Mouse (Mus musculus): ENCODE results near the gene Socs1. TPM values are rescaled to one million over a fixed set of nuclear protein-coding genes. Genes with fewer than 3 reads are reported as not detected.
A peak's percentile ranks its signal among the peaks of the same experiment; 100 is the strongest.

Socs1 gene
- 1.9 and 2.8 TPM in 2 replicates for polyA plus RNA-seq (2011; ENCODE audit: insufficient read depth, insufficient read length, low read depth, missing spikeins)

- peak; percentile 35 for TF ChIP-seq POLR2A (IDR thresholded peaks at IDR 0.05; ENCODE audit: insufficient read depth, low read length)
- no peak for TF ChIP-seq EP300 (IDR thresholded peaks at IDR 0.05; ENCODE audit: insufficient read depth, low read depth, low read length)
- Histone ChIP-seq H3K9me3 (replicated peaks; ENCODE audit: control insufficient read depth, insufficient read depth, low read length, poor library complexity, severe bottlenecking) (no peaks in the 10 kb centered on the region), H3K27me3 (ENCODE audit: control insufficient read depth, insufficient read depth, low read length, poor library complexity, severe bottlenecking) (no peaks in the 10 kb centered on the region; the same call in 1 of the 2 replicates)
Observed at GRCm38 (mm10) chr16:10785371-10786231, at the start of gene Socs1. Gene Socs1 (minus strand): TSS chr16:10785536.

GRCm38 (mm10) chr16:10834542-10834910 is 49.2 kb upstream of the Socs1 start:
- H3K27ac ChIP-seq (ENCODE audit: insufficient read depth, low read length), result no peak overlapping the region
- H3K9ac ChIP-seq (ENCODE audit: low read depth, poor library complexity, severe bottlenecking), result peak overlapping the region; percentile 48
- H3K9me3 ChIP-seq (replicated peaks; ENCODE audit: control insufficient read depth, insufficient read depth, low read length, poor library complexity, severe bottlenecking), result no peaks in the 10 kb centered on the region

More at GRCm38 (mm10) chr16:10785371-10786231, at the start of gene Socs1:
- no peaks in the 10 kb centered on the region for H3K36me3 ChIP-seq (ENCODE audit: control insufficient read depth, insufficient read depth, low read length, poor library complexity, severe bottlenecking)
- peaks cover 1% of the 10 kb centered on the region for H3K4me1 ChIP-seq (ENCODE audit: control insufficient read depth, insufficient read depth, low read length)
- H3K4me3 ChIP-seq (ENCODE audit: low read depth, low read length), result peak within 1 kb of the TSS; percentile 74
- H3K27ac ChIP-seq (ENCODE audit: insufficient read depth, low read length), result peak within 1 kb of the TSS; percentile 15
- H3K9ac ChIP-seq (ENCODE audit: low read depth, poor library complexity, severe bottlenecking), result peak within 1 kb of the TSS; percentile 84

GRCm38 (mm10) chr16:10828461-10828805 is 43.1 kb upstream of the Socs1 start:
- H3K4me3 ChIP-seq (ENCODE audit: low read depth, low read length), result no peak overlapping the region
- TF ChIP-seq POLR2A (IDR thresholded peaks at IDR 0.05; ENCODE audit: insufficient read depth, low read length), result no peak
- no peak overlapping the region for H3K9ac ChIP-seq (ENCODE audit: low read depth, poor library complexity, severe bottlenecking)
- no peaks in the 10 kb centered on the region for H3K9me3 ChIP-seq (replicated peaks; ENCODE audit: control insufficient read depth, insufficient read depth, low read length, poor library complexity, severe bottlenecking)
- H3K36me3 ChIP-seq (ENCODE audit: control insufficient read depth, insufficient read depth, low read length, poor library complexity, severe bottlenecking), result no peaks in the 10 kb centered on the region
- no peaks in the 10 kb centered on the region for H3K4me1 ChIP-seq (ENCODE audit: control insufficient read depth, insufficient read depth, low read length)
- H3K27me3 ChIP-seq (ENCODE audit: control insufficient read depth, insufficient read depth, low read length, poor library complexity, severe bottlenecking), result no peaks in the 10 kb centered on the region
- H3K27ac ChIP-seq (ENCODE audit: insufficient read depth, low read length), result no peak overlapping the region

More at GRCm38 (mm10) chr16:10834542-10834910, 49.2 kb upstream of the Socs1 start:
- Histone ChIP-seq H3K27me3 (ENCODE audit: control insufficient read depth, insufficient read depth, low read length, poor library complexity, severe bottlenecking) (no peaks in the 10 kb centered on the region), H3K4me3 (ENCODE audit: low read depth, low read length) (no peak overlapping the region), H3K4me1 (ENCODE audit: control insufficient read depth, insufficient read depth, low read length) (no peaks in the 10 kb centered on the region), H3K36me3 (ENCODE audit: control insufficient read depth, insufficient read depth, low read length, poor library complexity, severe bottlenecking) (no peaks in the 10 kb centered on the region)
- no peak for TF ChIP-seq CTCF (IDR thresholded peaks at IDR 0.05; ENCODE audit: low read depth, low read length)
- TF ChIP-seq POLR2A (IDR thresholded peaks at IDR 0.05; ENCODE audit: insufficient read depth, low read length), result no peak
- no peak for TF ChIP-seq EP300 (IDR thresholded peaks at IDR 0.05; ENCODE audit: insufficient read depth, low read depth, low read length)

GRCm38 (mm10) chr16:10827766-10828460 is 42.6 kb upstream of the Socs1 start:
- no peaks in the 10 kb centered on the region for H3K27me3 ChIP-seq (ENCODE audit: control insufficient read depth, insufficient read depth, low read length, poor library complexity, severe bottlenecking)
- no peaks in the 10 kb centered on the region for H3K4me1 ChIP-seq (ENCODE audit: control insufficient read depth, insufficient read depth, low read length)
- no peaks in the 10 kb centered on the region for H3K36me3 ChIP-seq (ENCODE audit: control insufficient read depth, insufficient read depth, low read length, poor library complexity, severe bottlenecking)
- no peak overlapping the region for H3K4me3 ChIP-seq (ENCODE audit: low read depth, low read length)
- no peak overlapping the region for H3K27ac ChIP-seq (ENCODE audit: insufficient read depth, low read length)
- H3K9me3 ChIP-seq (replicated peaks; ENCODE audit: control insufficient read depth, insufficient read depth, low read length, poor library complexity, severe bottlenecking), result no peaks in the 10 kb centered on the region
- no peak overlapping the region for H3K9ac ChIP-seq (ENCODE audit: low read depth, poor library complexity, severe bottlenecking)
- TF ChIP-seq POLR2A (IDR thresholded peaks at IDR 0.05; ENCODE audit: insufficient read depth, low read length), result no peak
- TF ChIP-seq EP300 (IDR thresholded peaks at IDR 0.05; ENCODE audit: insufficient read depth, low read depth, low read length), result no peak
- no peak for TF ChIP-seq CTCF (IDR thresholded peaks at IDR 0.05; ENCODE audit: low read depth, low read length)

GRCm38 (mm10) chr16:10827269-10827668 is 41.9 kb upstream of the Socs1 start:
- Histone ChIP-seq H3K27me3 (ENCODE audit: control insufficient read depth, insufficient read depth, low read length, poor library complexity, severe bottlenecking) (no peaks in the 10 kb centered on the region), H3K4me1 (ENCODE audit: control insufficient read depth, insufficient read depth, low read length) (no peaks in the 10 kb centered on the region), H3K27ac (ENCODE audit: insufficient read depth, low read length) (no peak overlapping the region), H3K9ac (ENCODE audit: low read depth, poor library complexity, severe bottlenecking) (no peak overlapping the region), H3K36me3 (ENCODE audit: control insufficient read depth, insufficient read depth, low read length, poor library complexity, severe bottlenecking) (no peaks in the 10 kb centered on the region), H3K9me3 (replicated peaks; ENCODE audit: control insufficient read depth, insufficient read depth, low read length, poor library complexity, severe bottlenecking) (no peaks in the 10 kb centered on the region), H3K4me3 (ENCODE audit: low read depth, low read length) (no peak overlapping the region)
- TF ChIP-seq CTCF (IDR thresholded peaks at IDR 0.05; ENCODE audit: low read depth, low read length), result no peak
- TF ChIP-seq EP300 (IDR thresholded peaks at IDR 0.05; ENCODE audit: insufficient read depth, low read depth, low read length), result no peak
- no peak for TF ChIP-seq POLR2A (IDR thresholded peaks at IDR 0.05; ENCODE audit: insufficient read depth, low read length)

GRCm38 (mm10) chr16:10825840-10826239 is 40.5 kb upstream of the Socs1 start:
- Histone ChIP-seq H3K4me1 (ENCODE audit: control insufficient read depth, insufficient read depth, low read length) (no peaks in the 10 kb centered on the region), H3K27me3 (ENCODE audit: control insufficient read depth, insufficient read depth, low read length, poor library complexity, severe bottlenecking) (no peaks in the 10 kb centered on the region), H3K9ac (ENCODE audit: low read depth, poor library complexity, severe bottlenecking) (no peak overlapping the region), H3K27ac (ENCODE audit: insufficient read depth, low read length) (no peak overlapping the region), H3K9me3 (replicated peaks; ENCODE audit: control insufficient read depth, insufficient read depth, low read length, poor library complexity, severe bottlenecking) (no peaks in the 10 kb centered on the region), H3K4me3 (ENCODE audit: low read depth, low read length) (no peak overlapping the region), H3K36me3 (ENCODE audit: control insufficient read depth, insufficient read depth, low read length, poor library complexity, severe bottlenecking) (no peaks in the 10 kb centered on the region)
- no peak for TF ChIP-seq CTCF (IDR thresholded peaks at IDR 0.05; ENCODE audit: low read depth, low read length)
- no peak for TF ChIP-seq EP300 (IDR thresholded peaks at IDR 0.05; ENCODE audit: insufficient read depth, low read depth, low read length)
- TF ChIP-seq POLR2A (IDR thresholded peaks at IDR 0.05; ENCODE audit: insufficient read depth, low read length), result no peak

Measured in ES-Bruce4 (cell line).